Mouse (Mus musculus) lung, postnatal 0 days (tissue): ENCODE data around the gene Ifitm3.

Experiments
- CTCF ChIP-seq: IDR thresholded peaks from 2 replicates; pipeline ENCODE4 v1.5.1; 2016; ENCODE audit warnings: antibody characterized with exemption, mild to moderate bottlenecking
- EP300 ChIP-seq: IDR thresholded peaks from 2 replicates; pipeline ENCODE4 v1.6.1; 2016; ENCODE audit warnings: antibody characterized with exemption, mild to moderate bottlenecking, control low read depth

- TF ChIP-seq CTCF = no peak
- no peak for TF ChIP-seq EP300
These were observed 41.4 kb upstream of the Ifitm3 start for GRCm38 (mm10) chr7:141052016-141052415.
